Mouse (Mus musculus): Measurements from ENCODE around the gene Prg2.

Gene Prg2

DNA sequence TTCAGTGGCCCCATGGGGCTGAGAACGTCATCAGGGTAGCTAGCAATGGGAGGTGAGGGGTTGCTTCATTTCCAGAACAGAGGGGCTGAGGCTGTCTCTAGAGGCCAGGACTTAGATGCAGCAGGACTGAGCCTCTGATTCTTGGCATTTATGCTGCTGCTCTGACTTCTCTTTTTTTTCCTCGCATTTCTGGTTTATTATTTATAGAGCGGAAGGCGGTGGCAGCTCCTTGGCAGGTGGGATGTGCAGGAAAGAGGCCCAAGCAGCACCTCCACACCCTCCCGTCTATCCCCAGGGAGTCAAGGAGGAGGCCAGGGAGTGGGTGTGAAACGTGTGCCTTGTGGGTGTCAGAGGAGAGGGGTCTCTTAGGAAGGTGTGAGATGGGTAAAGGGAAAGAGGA is 50.7 kb downstream of the Prg2 start:
- no peak for DNase-seq (ENCODE audit: low read depth)

DNA sequence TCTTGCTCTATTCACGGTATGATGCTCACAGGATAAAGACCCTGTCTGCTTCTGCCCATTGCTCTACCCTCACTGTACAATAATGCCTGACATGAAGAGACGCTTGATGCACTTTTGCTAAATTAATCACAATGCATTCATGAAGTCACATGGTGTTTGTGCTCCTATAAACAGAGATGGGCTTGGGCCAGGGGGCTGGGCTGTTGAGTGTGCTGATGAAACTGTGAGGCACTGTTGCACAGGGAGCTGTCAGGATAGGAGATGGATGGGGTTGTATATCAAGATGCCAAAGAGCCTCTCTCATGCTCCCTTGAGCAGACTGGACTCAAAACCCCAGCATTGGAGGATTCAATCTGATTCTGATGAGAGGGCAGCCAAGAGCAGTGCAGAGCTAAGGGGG is 52.9 kb downstream of the Prg2 start:
- DNase-seq (ENCODE audit: low read depth), result no peak
